Mouse (Mus musculus): Measurements from ENCODE around the gene C1ql1. TPM values are rescaled to one million over a fixed set of nuclear protein-coding genes. Genes with fewer than 3 reads are reported as not detected.

Gene C1ql1
- polyA plus RNA-seq, 1 experiment: 0.87 TPM

- Histone ChIP-seq H3K36me3 (ENCODE audit: control insufficient read depth, insufficient read depth) (no peaks in the 10 kb centered on the region), H3ac (ENCODE audit: control insufficient read depth, insufficient read length, low read depth) (no peak overlapping the region), H3K79me2 (ENCODE audit: control insufficient read depth, insufficient read depth) (no peaks in the 10 kb centered on the region), H3K79me3 (ENCODE audit: low read depth) (no peaks in the 10 kb centered on the region), H3K4me3 (ENCODE audit: insufficient read depth, poor library complexity, severe bottlenecking) (no peak overlapping the region), H3K27me3 (ENCODE audit: control insufficient read depth, insufficient read depth, insufficient read length) (peaks cover 3% of the 10 kb centered on the region)
- no peak for TF ChIP-seq MAX (IDR thresholded peaks at IDR 0.05)
- TF ChIP-seq CTCF (IDR thresholded peaks at IDR 0.05; ENCODE audit: control insufficient read depth, insufficient read depth, insufficient read length): no peak
- TF ChIP-seq MYOG (IDR thresholded peaks at IDR 0.05; ENCODE audit: control insufficient read depth, extremely low read depth, insufficient read length): no peak
- no peak for TF ChIP-seq MYOD1 (IDR thresholded peaks at IDR 0.05; ENCODE audit: control insufficient read depth, insufficient read length, low read depth)
- TF ChIP-seq FOSL1 (IDR thresholded peaks at IDR 0.05; ENCODE audit: insufficient read depth, low read length, poor library complexity, severe bottlenecking): no peak
- TF ChIP-seq CEBPB (IDR thresholded peaks at IDR 0.05; ENCODE audit: low read depth): no peak
- no peak for TF ChIP-seq USF1 (IDR thresholded peaks at IDR 0.05; ENCODE audit: low read depth)
These were observed 10.6 kb upstream of the C1ql1 start for GRCm38 (mm10) chr11:102956962-102957614.

- Histone ChIP-seq H3K79me3 (ENCODE audit: low read depth) (no peaks in the 10 kb centered on the region), H3K36me3 (ENCODE audit: control insufficient read depth, insufficient read depth) (no peaks in the 10 kb centered on the region), H3K79me2 (ENCODE audit: control insufficient read depth, insufficient read depth) (no peaks in the 10 kb centered on the region), H3ac (ENCODE audit: control insufficient read depth, insufficient read length, low read depth) (no peak overlapping the region), H3K4me3 (ENCODE audit: insufficient read depth, poor library complexity, severe bottlenecking) (no peak overlapping the region), H3K27me3 (ENCODE audit: control insufficient read depth, insufficient read depth, insufficient read length) (peaks cover 10% of the 10 kb centered on the region)
- TF ChIP-seq MAX (IDR thresholded peaks at IDR 0.05) (no peak), FOSL1 (IDR thresholded peaks at IDR 0.05; ENCODE audit: insufficient read depth, low read length, poor library complexity, severe bottlenecking) (no peak), MYOD1 (IDR thresholded peaks at IDR 0.05; ENCODE audit: control insufficient read depth, insufficient read length, low read depth) (no peak), CEBPB (IDR thresholded peaks at IDR 0.05; ENCODE audit: low read depth) (no peak), USF1 (IDR thresholded peaks at IDR 0.05; ENCODE audit: low read depth) (no peak), MYOG (IDR thresholded peaks at IDR 0.05; ENCODE audit: control insufficient read depth, extremely low read depth, insufficient read length) (no peak), CTCF (IDR thresholded peaks at IDR 0.05; ENCODE audit: control insufficient read depth, insufficient read depth, insufficient read length) (no peak)
These were observed 6.4 kb upstream of the C1ql1 start for GRCm38 (mm10) chr11:102952922-102953321.

- H3K79me2 ChIP-seq (ENCODE audit: control insufficient read depth, insufficient read depth): no peaks in the 10 kb centered on the region
- peak overlapping the region; percentile 63 for H3ac ChIP-seq (ENCODE audit: control insufficient read depth, insufficient read length, low read depth)
- H3K36me3 ChIP-seq (ENCODE audit: control insufficient read depth, insufficient read depth): no peaks in the 10 kb centered on the region
- peaks cover 10% of the 10 kb centered on the region for H3K27me3 ChIP-seq (ENCODE audit: control insufficient read depth, insufficient read depth, insufficient read length)
- no peaks in the 10 kb centered on the region for H3K79me3 ChIP-seq (ENCODE audit: low read depth)
- TF ChIP-seq USF1 (IDR thresholded peaks at IDR 0.05; ENCODE audit: low read depth): no peak
- TF ChIP-seq MYOD1 (IDR thresholded peaks at IDR 0.05; ENCODE audit: control insufficient read depth, insufficient read length, low read depth): no peak
- no peak for TF ChIP-seq CTCF (IDR thresholded peaks at IDR 0.05; ENCODE audit: control insufficient read depth, insufficient read depth, insufficient read length)
- TF ChIP-seq MYOG (IDR thresholded peaks at IDR 0.05; ENCODE audit: control insufficient read depth, extremely low read depth, insufficient read length): no peak
- no peak for TF ChIP-seq MAX (IDR thresholded peaks at IDR 0.05)
- no peak for TF ChIP-seq CEBPB (IDR thresholded peaks at IDR 0.05; ENCODE audit: low read depth)
- no peak for TF ChIP-seq FOSL1 (IDR thresholded peaks at IDR 0.05; ENCODE audit: insufficient read depth, low read length, poor library complexity, severe bottlenecking)
- peak overlapping the region; percentile 14 for H3K4me3 ChIP-seq (ENCODE audit: insufficient read depth, poor library complexity, severe bottlenecking)
These were observed 1.8 kb upstream of the C1ql1 start for GRCm38 (mm10) chr11:102948043-102948961.

- TF ChIP-seq MYOD1 (IDR thresholded peaks at IDR 0.05; ENCODE audit: control insufficient read depth, insufficient read length, low read depth): no peak
- Histone ChIP-seq H3K79me3 (ENCODE audit: low read depth) (no peaks in the 10 kb centered on the region), H3K27me3 (ENCODE audit: control insufficient read depth, insufficient read depth, insufficient read length) (peaks cover 7% of the 10 kb centered on the region), H3K36me3 (ENCODE audit: control insufficient read depth, insufficient read depth) (no peaks in the 10 kb centered on the region), H3K4me3 (ENCODE audit: insufficient read depth, poor library complexity, severe bottlenecking) (no peak overlapping the region), H3K79me2 (ENCODE audit: control insufficient read depth, insufficient read depth) (no peaks in the 10 kb centered on the region), H3ac (ENCODE audit: control insufficient read depth, insufficient read length, low read depth) (no peak overlapping the region)
These were observed 480 bp upstream of the C1ql1 start for GRCm38 (mm10) chr11:102946992-102947343.

- Histone ChIP-seq H3K4me3 (ENCODE audit: insufficient read depth, poor library complexity, severe bottlenecking) (no peak overlapping the region), H3K79me3 (ENCODE audit: low read depth) (no peaks in the 10 kb centered on the region), H3K79me2 (ENCODE audit: control insufficient read depth, insufficient read depth) (no peaks in the 10 kb centered on the region), H3K36me3 (ENCODE audit: control insufficient read depth, insufficient read depth) (no peaks in the 10 kb centered on the region), H3ac (ENCODE audit: control insufficient read depth, insufficient read length, low read depth) (no peak overlapping the region), H3K27me3 (ENCODE audit: control insufficient read depth, insufficient read depth, insufficient read length) (peaks cover 7% of the 10 kb centered on the region)
- TF ChIP-seq MYOG (IDR thresholded peaks at IDR 0.05; ENCODE audit: control insufficient read depth, extremely low read depth, insufficient read length) (no peak), MYOD1 (IDR thresholded peaks at IDR 0.05; ENCODE audit: control insufficient read depth, insufficient read length, low read depth) (no peak), CTCF (IDR thresholded peaks at IDR 0.05; ENCODE audit: control insufficient read depth, insufficient read depth, insufficient read length) (no peak), CEBPB (IDR thresholded peaks at IDR 0.05; ENCODE audit: low read depth) (no peak), FOSL1 (IDR thresholded peaks at IDR 0.05; ENCODE audit: insufficient read depth, low read length, poor library complexity, severe bottlenecking) (no peak), MAX (IDR thresholded peaks at IDR 0.05) (no peak), USF1 (IDR thresholded peaks at IDR 0.05; ENCODE audit: low read depth) (no peak)
These were observed 903 bp downstream of the C1ql1 start for GRCm38 (mm10) chr11:102945306-102946264.

Data from C2C12 (cell line).